Mouse (Mus musculus) embryonic fibroblast, embryonic 13.5 days (primary cell): ENCODE results near the gene Neo1. TPM values are rescaled to one million over a fixed set of nuclear protein-coding genes. Genes with fewer than 3 reads are reported as not detected.

ENCODE experiments used
- H3K27ac ChIP-seq: 2 replicates; pipeline ENCODE4 v1.5.1; 2012; ENCODE audit warnings: low read length, control low read depth, inconsistent platforms; ENCODE audit not compliant: insufficient read depth
- H3K4me1 ChIP-seq: 2 replicates; pipeline ENCODE4 v1.6.1; 2011; ENCODE audit warnings: low read length; ENCODE audit not compliant: control insufficient read depth, insufficient read depth
- H3K4me3 ChIP-seq: 2 replicates; pipeline ENCODE4 v1.5.1; 2011; ENCODE audit warnings: mild to moderate bottlenecking, control low read depth, low read length; ENCODE audit not compliant: insufficient read depth
- CTCF ChIP-seq: IDR thresholded peaks from 2 replicates; pipeline ENCODE4 v1.5.1; 2011; ENCODE audit warnings: mild to moderate bottlenecking, control low read depth, low read length, moderate library complexity, borderline replicate concordance; ENCODE audit not compliant: insufficient read depth
- POLR2A ChIP-seq: IDR thresholded peaks from 2 replicates; pipeline ENCODE4 v1.6.1; 2011; ENCODE audit warnings: low read depth, mild to moderate bottlenecking, control low read depth, low read length, moderate library complexity
- polyA plus RNA-seq: library from polyadenylated mRNA; stranded (reverse); fragments of >200 nt; gene quantifications from 2 replicates; pipeline ENCODE4 v1.2.4, GENCODE M21; 2011; ENCODE audit warnings: low read depth; ENCODE audit not compliant: missing spikeins, insufficient read length

The Neo1 gene
- polyA plus RNA-seq, 1 experiment: 102 TPM

GRCm38 (mm10) chr9:58841655-58842054 lies 194.6 kb downstream of the Neo1 start:
- no peak for TF ChIP-seq CTCF
- no peak for TF ChIP-seq POLR2A
- Histone ChIP-seq H3K4me3 (no peak overlapping the region), H3K27ac (no peak overlapping the region), H3K4me1 (no peaks in the 10 kb centered on the region)

- H3K27ac ChIP-seq: no peak overlapping the region
- H3K4me1 ChIP-seq: no peaks in the 10 kb centered on the region
- TF ChIP-seq POLR2A: no peak
- no peak for TF ChIP-seq CTCF
- H3K4me3 ChIP-seq: no peak overlapping the region
These were observed 197.7 kb downstream of the Neo1 start for GRCm38 (mm10) chr9:58838504-58838903.

- no peak overlapping the region for H3K27ac ChIP-seq
- TF ChIP-seq POLR2A: no peak
- TF ChIP-seq CTCF: no peak
- H3K4me3 ChIP-seq: no peak overlapping the region
- H3K4me1 ChIP-seq: no peaks in the 10 kb centered on the region
These were observed 199.1 kb downstream of the Neo1 start for GRCm38 (mm10) chr9:58837174-58837573.

- no peaks in the 10 kb centered on the region for H3K4me1 ChIP-seq
- TF ChIP-seq CTCF: no peak
- TF ChIP-seq POLR2A: no peak
- H3K27ac ChIP-seq: no peak overlapping the region
- no peak overlapping the region for H3K4me3 ChIP-seq
These were observed 203.3 kb downstream of the Neo1 start for GRCm38 (mm10) chr9:58832939-58833338.

- Histone ChIP-seq H3K4me3 (no peak overlapping the region), H3K27ac (no peak overlapping the region), H3K4me1 (no peaks in the 10 kb centered on the region)
- TF ChIP-seq CTCF (no peak), POLR2A (no peak)
These were observed 206.6 kb downstream of the Neo1 start for GRCm38 (mm10) chr9:58829627-58830026.

Other genes with a start within 250 kb of the Neo1 start
- gene Hcn4, start 213.0 kb downstream of the Neo1 start, polyA plus RNA-seq: not detected in 2 replicates